Mouse (Mus musculus): Measurements from ENCODE around the gene Krtap3-1. TPM values are rescaled to one million over a fixed set of nuclear protein-coding genes. Genes with fewer than 3 reads are reported as not detected.

Gene Krtap3-1
- polyA plus RNA-seq, 1 experiment from 2014 or later = not detected

GRCm38 (mm10) chr11:99547892-99548291, 18.5 kb downstream of the Krtap3-1 start:
- no peak for TF ChIP-seq EP300 (IDR thresholded peaks at IDR 0.05; ENCODE audit: low read depth)
- no peak for TF ChIP-seq CTCF (IDR thresholded peaks at IDR 0.05; ENCODE audit: low read depth)
- no peak overlapping the region for H3K4me3 ChIP-seq (ENCODE audit: low read depth, low read length)
- no peak overlapping the region for H3K27ac ChIP-seq (ENCODE audit: low read depth)
- H3K27me3 ChIP-seq (ENCODE audit: insufficient read depth, low read length) = no peaks in the 10 kb centered on the region
- H3K4me1 ChIP-seq (ENCODE audit: insufficient read depth) = no peaks in the 10 kb centered on the region
- ATAC-seq = no peak
- no peak overlapping the region for H3K4me2 ChIP-seq (ENCODE audit: low read depth, low read length)
- no peak overlapping the region for H3K9ac ChIP-seq (replicated peaks)
- no peaks in the 10 kb centered on the region for H3K9me3 ChIP-seq (ENCODE audit: low read length)
- no peaks in the 10 kb centered on the region for H3K36me3 ChIP-seq (replicated peaks; ENCODE audit: insufficient read depth, low read length)
- no peak for DNase-seq

- TF ChIP-seq CTCF (IDR thresholded peaks at IDR 0.05; ENCODE audit: low read depth) (no peak), EP300 (IDR thresholded peaks at IDR 0.05; ENCODE audit: low read depth) (no peak)
- no peak overlapping the region for H3K9ac ChIP-seq (replicated peaks)
- no peaks in the 10 kb centered on the region for H3K4me1 ChIP-seq (ENCODE audit: insufficient read depth)
- H3K27ac ChIP-seq (ENCODE audit: low read depth) = no peak overlapping the region
- no peak overlapping the region for H3K4me2 ChIP-seq (ENCODE audit: low read depth, low read length)
- no peaks in the 10 kb centered on the region for H3K9me3 ChIP-seq (ENCODE audit: low read length)
- H3K36me3 ChIP-seq (replicated peaks; ENCODE audit: insufficient read depth, low read length) = no peaks in the 10 kb centered on the region
- 74% methylated on average over 9 of the region's 9 CpGs for WGBS (ENCODE audit: insufficient replicate concordance)
- no peak for ATAC-seq
- no peak overlapping the region for H3K4me3 ChIP-seq (ENCODE audit: low read depth, low read length)
- no peaks in the 10 kb centered on the region for H3K27me3 ChIP-seq (ENCODE audit: insufficient read depth, low read length)
- DNase-seq = no peak
Measured at GRCm38 (mm10) chr11:99539721-99540120, 26.7 kb downstream of the Krtap3-1 start.

- H3K27me3 ChIP-seq (ENCODE audit: insufficient read depth, low read length) = no peaks in the 10 kb centered on the region
- no peaks in the 10 kb centered on the region for H3K36me3 ChIP-seq (replicated peaks; ENCODE audit: insufficient read depth, low read length)
- H3K4me1 ChIP-seq (ENCODE audit: insufficient read depth) = no peaks in the 10 kb centered on the region
- ATAC-seq (no peak), DNase-seq (no peak)
- H3K9me3 ChIP-seq (ENCODE audit: low read length) = no peaks in the 10 kb centered on the region
- no peak within 1 kb of the TSS for H3K4me3 ChIP-seq (ENCODE audit: low read depth, low read length)
- no peak within 1 kb of the TSS for H3K4me2 ChIP-seq (ENCODE audit: low read depth, low read length)
- H3K27ac ChIP-seq (ENCODE audit: low read depth) = no peak within 1 kb of the TSS
- no peak within 1 kb of the TSS for H3K9ac ChIP-seq (replicated peaks)
- TF ChIP-seq CTCF (IDR thresholded peaks at IDR 0.05; ENCODE audit: low read depth) (no peak), EP300 (IDR thresholded peaks at IDR 0.05; ENCODE audit: low read depth) (no peak)
- WGBS (ENCODE audit: insufficient replicate concordance) = 70% methylated on average over 13 of the region's 13 CpGs
Measured at GRCm38 (mm10) chr11:99521288-99521860, 45.1 kb downstream of the Krtap3-1 start, which contains the start of gene Krt39. TSS of gene Krt39 (minus strand) at chr11:99521338.

Other genes starting within 250 kb of the Krtap3-1 start
- 0.11 and 0.14 TPM in 2 replicates for gene Krt25, start 243.7 kb downstream of the Krtap3-1 start, polyA plus RNA-seq (2015; fragmentation: Nextera tagmentation; extraction: Ambion mirVana)
- not detected in 2 replicates for gene Krt26, start 228.7 kb downstream of the Krtap3-1 start, polyA plus RNA-seq (2015; fragmentation: Nextera tagmentation; extraction: Ambion mirVana)
- not detected in 2 replicates for gene Krt27, start 215.5 kb downstream of the Krtap3-1 start, polyA plus RNA-seq (2015; fragmentation: Nextera tagmentation; extraction: Ambion mirVana)
- gene Krt28, start 191.7 kb downstream of the Krtap3-1 start, polyA plus RNA-seq (2015; fragmentation: Nextera tagmentation; extraction: Ambion mirVana) = not detected in 2 replicates
- gene Krt10, start 177.3 kb downstream of the Krtap3-1 start, polyA plus RNA-seq (2015; fragmentation: Nextera tagmentation; extraction: Ambion mirVana) = 6.3 and 7.0 TPM in 2 replicates
- gene Krt12, start 144.4 kb downstream of the Krtap3-1 start, polyA plus RNA-seq (2015; fragmentation: Nextera tagmentation; extraction: Ambion mirVana) = not detected in 2 replicates
- 13.3 and 14.5 TPM in 2 replicates for gene Krt20, start 128.5 kb downstream of the Krtap3-1 start, polyA plus RNA-seq (2015; fragmentation: Nextera tagmentation; extraction: Ambion mirVana)
- 15.7 and 16.5 TPM in 2 replicates for gene Krt23, start 73.5 kb downstream of the Krtap3-1 start, polyA plus RNA-seq (2015; fragmentation: Nextera tagmentation; extraction: Ambion mirVana)
- not detected in 2 replicates for gene Krt39, start 45.3 kb downstream of the Krtap3-1 start, polyA plus RNA-seq (2015; fragmentation: Nextera tagmentation; extraction: Ambion mirVana)
- gene Krt40, start 23.5 kb downstream of the Krtap3-1 start, polyA plus RNA-seq (2015; fragmentation: Nextera tagmentation; extraction: Ambion mirVana) = not detected in 2 replicates
- not detected in 2 replicates for gene Krtap3-3, start 15.8 kb downstream of the Krtap3-1 start, polyA plus RNA-seq (2015; fragmentation: Nextera tagmentation; extraction: Ambion mirVana)
- gene Krtap3-2, start 9.8 kb downstream of the Krtap3-1 start, polyA plus RNA-seq (2015; fragmentation: Nextera tagmentation; extraction: Ambion mirVana) = not detected in 2 replicates
- gene Gm11939, start 7.2 kb downstream of the Krtap3-1 start, polyA plus RNA-seq (2015; fragmentation: Nextera tagmentation; extraction: Ambion mirVana) = not detected in 2 replicates
- gene Krtap1-5, start 14.4 kb upstream of the Krtap3-1 start, polyA plus RNA-seq (2015; fragmentation: Nextera tagmentation; extraction: Ambion mirVana) = not detected in 2 replicates
- not detected in 2 replicates for gene Krtap1-4, start 17.0 kb upstream of the Krtap3-1 start, polyA plus RNA-seq (2015; fragmentation: Nextera tagmentation; extraction: Ambion mirVana)
- gene Krtap1-3, start 24.7 kb upstream of the Krtap3-1 start, polyA plus RNA-seq (2015; fragmentation: Nextera tagmentation; extraction: Ambion mirVana) = not detected in 2 replicates
- gene Krtap9-3, start 31.5 kb upstream of the Krtap3-1 start, polyA plus RNA-seq (2015; fragmentation: Nextera tagmentation; extraction: Ambion mirVana) = not detected in 2 replicates
- gene Gm11938, start 36.7 kb upstream of the Krtap3-1 start, polyA plus RNA-seq (2015; fragmentation: Nextera tagmentation; extraction: Ambion mirVana) = not detected in 2 replicates
- gene Gm11937, start 43.6 kb upstream of the Krtap3-1 start, polyA plus RNA-seq (2015; fragmentation: Nextera tagmentation; extraction: Ambion mirVana) = not detected in 2 replicates
- gene Krtap2-4, start 48.2 kb upstream of the Krtap3-1 start, polyA plus RNA-seq (2015; fragmentation: Nextera tagmentation; extraction: Ambion mirVana) = not detected in 2 replicates
- gene Gm11562, start 53.8 kb upstream of the Krtap3-1 start, polyA plus RNA-seq (2015; fragmentation: Nextera tagmentation; extraction: Ambion mirVana) = not detected in 2 replicates
- gene Krtap4-1, start 61.6 kb upstream of the Krtap3-1 start, polyA plus RNA-seq (2015; fragmentation: Nextera tagmentation; extraction: Ambion mirVana) = not detected in 2 replicates
- gene Krtap4-2, start 68.5 kb upstream of the Krtap3-1 start, polyA plus RNA-seq (2015; fragmentation: Nextera tagmentation; extraction: Ambion mirVana) = not detected in 2 replicates
- gene Krtap4-7, start 77.5 kb upstream of the Krtap3-1 start, polyA plus RNA-seq (2015; fragmentation: Nextera tagmentation; extraction: Ambion mirVana) = not detected in 2 replicates
- not detected in 2 replicates for gene Gm11555, start 83.6 kb upstream of the Krtap3-1 start, polyA plus RNA-seq (2015; fragmentation: Nextera tagmentation; extraction: Ambion mirVana)
- gene Gm11563, start 92.3 kb upstream of the Krtap3-1 start, polyA plus RNA-seq (2015; fragmentation: Nextera tagmentation; extraction: Ambion mirVana) = not detected in 2 replicates
- not detected in 2 replicates for gene Krtap4-6, start 99.3 kb upstream of the Krtap3-1 start, polyA plus RNA-seq (2015; fragmentation: Nextera tagmentation; extraction: Ambion mirVana)
- gene Gm14190, start 124.1 kb upstream of the Krtap3-1 start, polyA plus RNA-seq (2015; fragmentation: Nextera tagmentation; extraction: Ambion mirVana) = not detected in 2 replicates
- gene Gm14180, start 167.7 kb upstream of the Krtap3-1 start, polyA plus RNA-seq (2015; fragmentation: Nextera tagmentation; extraction: Ambion mirVana) = not detected in 2 replicates
- not detected in 2 replicates for gene Gm11595, start 206.3 kb upstream of the Krtap3-1 start, polyA plus RNA-seq (2015; fragmentation: Nextera tagmentation; extraction: Ambion mirVana)
- gene Krtap4-8, start 214.1 kb upstream of the Krtap3-1 start, polyA plus RNA-seq (2015; fragmentation: Nextera tagmentation; extraction: Ambion mirVana) = not detected in 2 replicates
- not detected in 2 replicates for gene Krtap4-9, start 218.6 kb upstream of the Krtap3-1 start, polyA plus RNA-seq (2015; fragmentation: Nextera tagmentation; extraction: Ambion mirVana)
- gene Gm11596, start 226.8 kb upstream of the Krtap3-1 start, polyA plus RNA-seq (2015; fragmentation: Nextera tagmentation; extraction: Ambion mirVana) = not detected in 2 replicates
- gene Gm11569, start 232.3 kb upstream of the Krtap3-1 start, polyA plus RNA-seq (2015; fragmentation: Nextera tagmentation; extraction: Ambion mirVana) = not detected in 2 replicates
- gene Gm11554, start 237.8 kb upstream of the Krtap3-1 start, polyA plus RNA-seq (2015; fragmentation: Nextera tagmentation; extraction: Ambion mirVana) = not detected in 2 replicates
- not detected in 2 replicates for gene Krtap4-13, start 243.3 kb upstream of the Krtap3-1 start, polyA plus RNA-seq (2015; fragmentation: Nextera tagmentation; extraction: Ambion mirVana)
- not detected in 2 replicates for gene Gm11564, start 249.0 kb upstream of the Krtap3-1 start, polyA plus RNA-seq (2015; fragmentation: Nextera tagmentation; extraction: Ambion mirVana)